In genomic region chr17:14978362-14979038, GRCm38 (mm10) we compare ENCODE assay signal across 10 mouse cellular contexts. TPM values are rescaled to one million over a fixed set of nuclear protein-coding genes. Genes with fewer than 3 reads are reported as not detected.
DNase-seq lines count a peak whose midpoint lies in the region; ATAC-seq and TF ChIP-seq lines count a peak whose summit lies in the region.
"Not testable (repeated sequence)": the region's sequence is repeated elsewhere in the genome, so short reads cannot be mapped to it uniquely, and the experiment has no call there.
"Had no signal": no experiment of that assay in that cellular context is flagged by ENCODE, and none has a peak within 500 bp of the region (broad histone marks: within the 10 kb centered on the region; RNA-seq: fewer than 3 reads in every experiment).

Gene 9030025P20Rik, plus strand, starts transcription at chr17:14978468.
Gene Gm3417, minus strand, starts transcription at chr17:14978790.

- TF ChIP-seq CTCF in MEL (IDR thresholded peaks at IDR 0.05 in 2 of 3, conservative IDR thresholded peaks at IDR 0.05 in 1 of 3; ENCODE audit: control insufficient read depth in 1 of 3, insufficient read depth in 1 of 3, low read depth in 2 of 3, low read length in 3 of 3, poor library complexity in 1 of 3, severe bottlenecking in 1 of 3); midbrain, postnatal 0 days (IDR thresholded peaks at IDR 0.05): not testable (repeated sequence)

- H3K9me3 ChIP-seq in MEL (replicated peaks; ENCODE audit: insufficient read depth, low read length); erythroblast, embryonic 14.5 days (ENCODE audit: control insufficient read depth, low read length); heart, embryonic 11.5 days (replicated peaks; ENCODE audit: control insufficient read depth, low read length); hindbrain, embryonic 15.5 days; limb, embryonic 11.5 days (ENCODE audit: control insufficient read depth, low read length); lung, embryonic 15.5 days; midbrain, postnatal 0 days (ENCODE audit: low read length): not testable (repeated sequence)

- not testable (repeated sequence) for H3K4me2 ChIP-seq in heart, embryonic 11.5 days; limb, embryonic 11.5 days (ENCODE audit: low read depth, severe bottlenecking); midbrain, postnatal 0 days (ENCODE audit: low read depth, low read length, poor library complexity, severe bottlenecking)
- 0 out of 2 replicates have a peak within 1 kb of the TSS, but pooled peaks have one; percentile 23 for H3K4me2 ChIP-seq in hindbrain, embryonic 15.5 days
- peak within 1 kb of the TSS; percentile 31; the same call in 1 of the 2 replicates for H3K4me2 ChIP-seq in lung, embryonic 15.5 days

- not testable (repeated sequence) for H3K27me3 ChIP-seq in MEL (ENCODE audit: control insufficient read depth in 1 of 2, insufficient read depth in 2 of 2, low read length in 2 of 2); erythroblast, embryonic 14.5 days (ENCODE audit: control insufficient read depth); heart, embryonic 11.5 days (ENCODE audit: control insufficient read depth, insufficient read depth, low read length); hindbrain, embryonic 15.5 days; limb, embryonic 11.5 days (ENCODE audit: control insufficient read depth, insufficient read depth, low read length); lung, embryonic 15.5 days; midbrain, postnatal 0 days (ENCODE audit: insufficient read depth, low read length)

- TF ChIP-seq RAD21 in MEL (IDR thresholded peaks at IDR 0.05; ENCODE audit: low read depth, low read length) = not testable (repeated sequence)

- H3K4me1 ChIP-seq in MEL (ENCODE audit: control insufficient read depth in 1 of 2, insufficient read depth in 2 of 2, low read length in 2 of 2); erythroblast, embryonic 14.5 days (ENCODE audit: control insufficient read depth); heart, embryonic 11.5 days (ENCODE audit: control insufficient read depth, insufficient read depth, low read length); hindbrain, embryonic 15.5 days (replicated peaks); limb, embryonic 11.5 days (ENCODE audit: control insufficient read depth, insufficient read depth, low read length); lung, embryonic 15.5 days; midbrain, postnatal 0 days (ENCODE audit: insufficient read depth, low read length): not testable (repeated sequence)

- H3K9ac ChIP-seq in MEL (ENCODE audit: control insufficient read depth, low read depth, low read length, poor library complexity, severe bottlenecking) = peak within 1 kb of the TSS; percentile 67
- H3K9ac ChIP-seq in heart, embryonic 11.5 days (ENCODE audit: low read depth, low read length); hindbrain, embryonic 15.5 days; limb, embryonic 11.5 days (ENCODE audit: low read length); lung, embryonic 15.5 days; midbrain, postnatal 0 days (replicated peaks; ENCODE audit: low read length, poor library complexity, severe bottlenecking): not testable (repeated sequence)

- H3K4me3 ChIP-seq in MEL (ENCODE audit: control insufficient read depth in 1 of 2, insufficient read depth in 1 of 2, low read depth in 2 of 2, low read length in 2 of 2) = peak within 1 kb of the TSS; percentile 44 to 87; a peak in 3 of 4 replicates
- peak within 1 kb of the TSS; percentile 35 for H3K4me3 ChIP-seq in erythroblast, embryonic 14.5 days (replicated peaks)
- H3K4me3 ChIP-seq in heart, embryonic 11.5 days (ENCODE audit: low read depth, low read length); hindbrain, embryonic 15.5 days; limb, embryonic 11.5 days (ENCODE audit: low read depth, low read length); lung, embryonic 15.5 days; midbrain, postnatal 0 days (ENCODE audit: low read depth, low read length): not testable (repeated sequence)

- not testable (repeated sequence) for TF ChIP-seq POLR2A in MEL (IDR thresholded peaks at IDR 0.05; ENCODE audit: control insufficient read depth in 1 of 2, insufficient read depth in 1 of 2, low read depth in 1 of 2, low read length in 2 of 2, poor library complexity in 1 of 2)

- ATAC-seq in heart, embryonic 11.5 days (replicated peaks; ENCODE audit: insufficient number of reproducible peaks, low FRiP score, low TSS enrichment) = peak; percentile 97
- peak; percentile 98 for ATAC-seq in hindbrain, embryonic 15.5 days (ENCODE audit: low FRiP score, low read depth)
- peak; percentile 95 for ATAC-seq in limb, embryonic 11.5 days (ENCODE audit: insufficient number of reproducible peaks, low FRiP score, low TSS enrichment, low read depth)
- peak; percentile 97 for ATAC-seq in lung, embryonic 15.5 days (ENCODE audit: borderline replicate concordance, extremely low read depth, low FRiP score, low TSS enrichment)
- peak; percentile 98 for ATAC-seq in midbrain, postnatal 0 days (ENCODE audit: low FRiP score)

- no CpG with 5 or more reads among the region's 60 CpGs for WGBS in heart, embryonic 11.5 days (ENCODE audit: insufficient replicate concordance)
- WGBS in hindbrain, embryonic 15.5 days = no CpG with 5 or more reads among the region's 60 CpGs
- no CpG with 5 or more reads among the region's 60 CpGs for WGBS in limb, embryonic 11.5 days
- WGBS in lung, embryonic 15.5 days = no CpG with 5 or more reads among the region's 60 CpGs
- no CpG with 5 or more reads among the region's 60 CpGs for WGBS in midbrain, postnatal 0 days

- H3K79me2 ChIP-seq in MEL (ENCODE audit: control insufficient read depth, insufficient read depth, low read length, poor library complexity) = not testable (repeated sequence)

- not testable (repeated sequence) for DNase-seq in MEL (ENCODE audit: low read depth, low spot score); limb, embryonic 11.5 days (ENCODE audit: low spot score); midbrain, postnatal 0 days (ENCODE audit: low spot score)

- H3K36me3 ChIP-seq in MEL (ENCODE audit: control insufficient read depth in 1 of 2, insufficient read depth in 2 of 2, low read length in 2 of 2); erythroblast, embryonic 14.5 days (ENCODE audit: control insufficient read depth); heart, embryonic 11.5 days (ENCODE audit: control insufficient read depth, insufficient read depth, low read length); hindbrain, embryonic 15.5 days; limb, embryonic 11.5 days (ENCODE audit: control insufficient read depth, insufficient read depth, low read length); lung, embryonic 15.5 days; midbrain, postnatal 0 days (ENCODE audit: insufficient read depth, low read length): not testable (repeated sequence)

- TF ChIP-seq EP300 in MEL (IDR thresholded peaks at IDR 0.05; ENCODE audit: low read depth in 1 of 2, low read length in 2 of 2) = not testable (repeated sequence)

- peak within 1 kb of the TSS; percentile 72 for H3K27ac ChIP-seq in MEL (ENCODE audit: control insufficient read depth, low read depth, low read length)
- H3K27ac ChIP-seq in heart, embryonic 11.5 days (ENCODE audit: low read depth, low read length); hindbrain, embryonic 15.5 days (replicated peaks); limb, embryonic 11.5 days (replicated peaks; ENCODE audit: low read depth, low read length); lung, embryonic 15.5 days; midbrain, postnatal 0 days (ENCODE audit: low read depth, low read length): not testable (repeated sequence)

RNA-seq across cellular contexts. Expression of gene 9030025P20Rik, which starts in this region (rescaled TPM):
- total RNA-seq in MEL (2012; rRNA removed) = 11.8 and 13.4 TPM in 2 replicates
- polyA plus RNA-seq in MEL (2012; ENCODE audit: insufficient read depth in 1 of 2, insufficient read length in 2 of 2, low read depth in 1 of 2, low replicate concordance in 2 of 2, missing spikeins in 1 of 2) = 10 to 100 TPM in 1 of 2 experiments, not detected in 1; 15.5 TPM
- 0.06 and 0.12 TPM in 2 replicates for polyA plus RNA-seq in erythroblast, embryonic 14.5 days (2012)
- 6.6 and 7.2 TPM in 2 replicates for polyA plus RNA-seq in heart, embryonic 11.5 days (2014; fragmentation: Nextera tagmentation; extraction: Ambion mirVana)
- 8.3 and 8.7 TPM in 2 replicates for polyA plus RNA-seq in hindbrain, embryonic 15.5 days (2015; fragmentation: Nextera tagmentation; extraction: Ambion mirVana)
- 8.6 and 9.1 TPM in 2 replicates for polyA plus RNA-seq in limb, embryonic 11.5 days (2014; fragmentation: Nextera tagmentation; extraction: Ambion mirVana)
- polyA plus RNA-seq in lung, embryonic 15.5 days (2015; fragmentation: Nextera tagmentation; extraction: Ambion mirVana) = 9.3 and 11.2 TPM in 2 replicates
- total RNA-seq in midbrain, postnatal 0 days (2014; rRNA removed) = 8.7 and 10.6 TPM in 2 replicates
- 7.0 and 7.1 TPM in 2 replicates for polyA plus RNA-seq in midbrain, postnatal 0 days (2015; fragmentation: Nextera tagmentation; extraction: Ambion mirVana)

RNA-seq across cellular contexts. Expression of gene Gm3417, which starts in this region (rescaled TPM):
- total RNA-seq in MEL (2012; rRNA removed) = 3.9 and 5.2 TPM in 2 replicates
- 1 to 10 TPM in 1 of 2 experiments, not detected in 1; 2.0 TPM for polyA plus RNA-seq in MEL (2012; ENCODE audit: insufficient read depth in 1 of 2, insufficient read length in 2 of 2, low read depth in 1 of 2, low replicate concordance in 2 of 2, missing spikeins in 1 of 2)
- polyA plus RNA-seq in erythroblast, embryonic 14.5 days (2012) = 0.15 TPM in 1 of 2 replicates, not detected in the other
- not detected in 2 replicates for polyA plus RNA-seq in heart, embryonic 11.5 days (2014; fragmentation: Nextera tagmentation; extraction: Ambion mirVana)
- 0.29 and 0.59 TPM in 2 replicates for polyA plus RNA-seq in hindbrain, embryonic 15.5 days (2015; fragmentation: Nextera tagmentation; extraction: Ambion mirVana)
- polyA plus RNA-seq in limb, embryonic 11.5 days (2014; fragmentation: Nextera tagmentation; extraction: Ambion mirVana) = 0.23 TPM in 1 of 2 replicates, not detected in the other
- not detected in 2 replicates for polyA plus RNA-seq in lung, embryonic 15.5 days (2015; fragmentation: Nextera tagmentation; extraction: Ambion mirVana)
- 4.1 TPM in 1 of 2 replicates, not detected in the other for total RNA-seq in midbrain, postnatal 0 days (2014; rRNA removed)
- polyA plus RNA-seq in midbrain, postnatal 0 days (2015; fragmentation: Nextera tagmentation; extraction: Ambion mirVana) = 0.86 and 2.7 TPM in 2 replicates
- total RNA-seq: gastrocnemius, postnatal 14 days; heart, postnatal 25 days; left cerebral cortex, adult 18-20 months had no signal
